Mouse (Mus musculus): Measurements from ENCODE around the gene Naaladl2.

The Naaladl2 gene

DNA sequence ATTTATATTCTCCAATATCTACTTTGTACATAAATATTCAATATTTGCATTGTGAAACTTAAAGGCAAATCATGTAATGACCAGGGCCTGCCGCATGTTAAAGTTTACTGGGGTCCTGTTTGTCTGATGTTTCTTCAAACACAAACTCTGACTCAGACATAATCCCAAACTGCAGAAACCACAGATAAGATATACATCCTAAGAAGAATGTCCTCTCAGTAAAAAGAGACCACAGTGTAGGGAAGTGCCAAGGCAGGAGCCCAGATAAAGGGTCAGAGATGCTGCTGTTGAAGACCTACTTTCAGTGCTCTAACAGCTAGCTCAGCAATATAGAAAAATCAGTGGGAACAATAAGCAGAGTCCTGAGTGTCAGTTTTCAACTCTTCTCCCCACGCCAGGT, 201.9 kb downstream of the Naaladl2 start:
- no peak for DNase-seq (ENCODE audit: low read depth, low spot score)

DNA sequence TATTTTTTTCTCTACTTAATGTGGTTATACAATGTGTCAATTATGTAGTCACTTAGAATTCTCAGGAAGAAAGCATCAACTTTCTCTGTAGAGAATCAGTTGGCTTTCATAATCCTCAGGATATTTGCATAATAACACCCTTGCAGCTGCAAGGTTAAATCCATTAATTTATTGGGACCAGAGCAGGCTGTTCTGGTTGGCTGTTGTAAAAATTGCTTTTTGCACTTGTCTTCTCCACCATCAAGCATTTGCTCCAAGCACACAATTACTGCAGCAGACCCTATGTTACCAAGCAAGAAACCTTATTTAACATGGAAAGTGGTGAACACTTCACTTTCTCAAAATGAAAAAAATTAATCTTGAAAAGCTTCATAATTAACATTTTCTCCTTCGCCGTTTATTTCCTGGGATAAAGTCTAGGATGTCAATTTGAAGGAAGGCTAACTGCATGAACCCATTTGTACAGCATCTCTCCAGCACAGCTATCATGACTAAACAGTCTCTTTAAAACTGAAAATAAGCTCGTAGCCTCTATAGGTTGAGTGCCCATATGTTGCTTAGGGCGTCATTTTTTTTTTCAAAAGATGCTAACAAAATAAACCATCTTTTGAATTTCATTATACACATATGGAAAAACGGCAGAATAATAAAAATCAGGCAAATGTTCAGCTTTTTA, 205.4 kb downstream of the Naaladl2 start:
- DNase-seq (ENCODE audit: low read depth, low spot score), result no peak

DNA sequence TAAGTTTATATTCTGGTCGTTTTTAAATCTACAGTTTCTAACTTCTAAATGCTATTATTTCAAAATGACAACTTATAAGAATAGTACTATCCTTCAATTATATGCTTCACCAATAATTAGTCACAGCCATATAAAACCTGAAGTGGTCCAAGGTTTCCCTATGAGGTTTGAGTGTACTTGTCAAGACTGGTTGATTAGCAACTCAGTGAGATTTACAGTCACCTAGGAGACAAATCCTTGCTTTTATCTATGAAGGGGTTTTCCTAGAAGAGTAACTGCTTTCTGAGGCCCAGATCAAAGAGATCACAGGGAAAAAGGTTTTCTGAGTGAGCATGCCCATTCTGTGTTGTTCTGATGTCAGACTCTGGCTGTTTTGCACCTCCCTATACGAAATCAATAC, 222.2 kb downstream of the Naaladl2 start:
- no peak for DNase-seq (ENCODE audit: low read depth, low spot score)

DNA sequence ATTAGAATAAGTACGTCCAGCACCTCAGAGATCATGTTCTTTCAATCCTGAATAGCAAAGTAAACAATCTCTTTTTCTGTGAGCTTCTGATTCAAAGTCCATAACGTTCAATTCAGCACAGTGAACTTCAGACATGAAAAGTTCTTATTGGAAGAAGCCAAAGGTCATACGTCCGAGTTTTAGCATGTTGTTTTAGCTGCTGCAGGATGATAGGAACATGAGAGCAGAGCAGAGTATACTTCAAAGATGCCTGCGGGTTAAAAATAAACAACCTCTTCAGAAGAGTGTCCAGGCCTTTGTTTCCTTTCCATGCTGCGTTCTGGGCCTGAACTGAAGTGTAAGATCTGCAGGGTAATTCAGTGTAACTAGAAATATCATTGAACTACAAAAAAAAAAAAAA, 222.7 kb downstream of the Naaladl2 start:
- DNase-seq (ENCODE audit: low read depth, low spot score), result no peak

DNA sequence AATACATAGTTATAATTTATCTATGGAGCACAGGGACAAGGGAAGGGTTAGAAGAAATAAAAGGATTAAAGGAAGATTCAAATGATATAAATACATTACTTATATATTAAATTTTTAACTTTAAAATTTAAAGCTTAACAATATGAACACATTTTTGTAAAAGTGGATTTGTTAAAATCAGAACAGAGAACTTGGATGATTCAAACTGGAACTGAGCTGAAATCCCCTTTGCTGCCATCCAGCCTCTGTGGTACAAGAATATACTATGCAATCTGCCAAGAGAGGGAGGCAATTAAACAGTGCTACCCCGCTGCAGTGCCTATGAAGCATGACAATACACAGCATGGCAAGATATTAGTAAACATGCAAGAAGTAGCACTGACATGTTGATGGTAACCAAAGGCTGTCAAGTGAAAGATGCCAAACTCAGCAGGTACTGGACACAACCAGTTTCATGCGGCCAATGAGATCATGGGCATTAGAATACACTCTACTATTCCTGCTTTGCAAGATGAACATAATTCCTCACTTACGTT, 238.6 kb downstream of the Naaladl2 start:
- no peak for DNase-seq (ENCODE audit: low read depth, low spot score)

DNA sequence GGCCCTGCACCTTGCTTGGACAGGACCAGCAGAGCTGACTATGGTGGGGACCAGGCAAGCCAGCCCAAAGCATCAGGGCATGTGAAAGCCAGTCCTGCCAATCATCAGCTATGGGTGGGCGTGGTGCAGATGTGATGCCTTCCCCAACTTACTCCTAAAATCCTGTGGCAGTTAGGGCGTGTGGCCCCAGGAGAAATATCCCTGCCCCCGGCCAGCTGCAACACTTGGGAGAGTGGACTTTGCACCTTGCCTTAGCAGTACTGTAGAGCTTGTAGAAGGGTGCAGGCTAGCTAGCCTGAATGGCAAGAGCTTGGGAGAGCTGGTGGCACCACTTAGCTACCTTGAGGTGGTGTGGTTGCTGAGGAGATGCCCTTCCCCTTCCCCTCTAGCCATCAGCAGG, 255.3 kb downstream of the Naaladl2 start:
- no peak for DNase-seq (ENCODE audit: low read depth, low spot score)

DNA sequence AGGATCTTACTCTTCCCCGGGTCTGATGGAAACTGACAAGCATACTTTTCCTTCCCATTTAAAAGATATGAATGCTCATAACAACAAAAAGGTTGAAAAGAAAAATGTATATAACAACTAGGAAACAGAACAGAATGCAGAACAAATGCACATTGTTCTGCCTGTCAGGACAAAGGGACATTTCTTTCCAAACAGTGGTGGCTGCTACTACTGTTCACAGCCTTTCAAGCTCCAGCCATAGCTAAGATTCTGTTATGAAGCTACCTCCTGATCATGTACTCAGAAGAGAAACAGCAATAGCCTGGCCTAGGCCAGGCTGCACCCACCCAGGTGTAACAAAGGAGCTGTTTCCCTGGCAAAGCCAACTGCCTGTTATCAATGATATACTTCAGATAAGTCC, 271.8 kb downstream of the Naaladl2 start:
- no peak for DNase-seq (ENCODE audit: low read depth, low spot score)

DNA sequence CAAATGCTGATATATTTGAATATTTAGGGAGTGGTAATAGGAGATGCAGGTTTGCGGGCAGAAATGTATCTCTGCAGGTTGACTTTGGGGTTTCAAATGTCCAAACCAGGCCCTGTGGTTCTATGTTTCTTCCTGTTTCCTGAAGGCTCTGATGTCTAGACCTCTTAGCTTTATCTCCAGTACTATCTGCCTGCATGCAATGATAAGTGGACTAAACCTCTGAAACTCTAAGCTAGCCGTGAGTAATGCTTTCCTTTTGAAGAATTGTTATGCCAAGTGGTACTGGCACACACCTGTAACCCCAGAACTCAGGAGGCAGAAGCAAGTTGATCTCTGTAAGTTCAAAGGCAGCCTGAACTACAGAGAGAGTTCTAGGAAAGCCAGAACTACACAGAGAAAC, 291.1 kb downstream of the Naaladl2 start:
- no peak for DNase-seq (ENCODE audit: low read depth, low spot score)

DNA sequence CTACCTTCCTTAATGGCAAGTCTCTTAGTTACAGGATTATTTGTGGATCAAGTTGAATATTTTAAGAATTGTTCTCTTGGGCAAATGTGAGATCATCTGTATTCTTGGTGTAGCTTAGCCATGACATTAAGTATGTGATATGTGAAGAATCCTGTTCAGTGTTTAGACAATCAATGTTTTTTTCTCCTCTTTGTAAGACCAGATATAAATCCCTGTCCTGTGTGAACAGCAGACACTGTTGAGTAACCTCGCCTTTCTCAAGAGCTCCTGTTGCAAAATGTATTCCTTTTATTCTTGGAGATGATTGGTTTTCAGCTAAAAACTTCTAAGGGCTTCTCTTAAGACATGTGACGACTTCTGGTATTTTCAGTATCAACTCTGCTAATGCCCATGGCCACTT, 347.3 kb downstream of the Naaladl2 start:
- DNase-seq (ENCODE audit: low read depth, low spot score), result no peak

DNA sequence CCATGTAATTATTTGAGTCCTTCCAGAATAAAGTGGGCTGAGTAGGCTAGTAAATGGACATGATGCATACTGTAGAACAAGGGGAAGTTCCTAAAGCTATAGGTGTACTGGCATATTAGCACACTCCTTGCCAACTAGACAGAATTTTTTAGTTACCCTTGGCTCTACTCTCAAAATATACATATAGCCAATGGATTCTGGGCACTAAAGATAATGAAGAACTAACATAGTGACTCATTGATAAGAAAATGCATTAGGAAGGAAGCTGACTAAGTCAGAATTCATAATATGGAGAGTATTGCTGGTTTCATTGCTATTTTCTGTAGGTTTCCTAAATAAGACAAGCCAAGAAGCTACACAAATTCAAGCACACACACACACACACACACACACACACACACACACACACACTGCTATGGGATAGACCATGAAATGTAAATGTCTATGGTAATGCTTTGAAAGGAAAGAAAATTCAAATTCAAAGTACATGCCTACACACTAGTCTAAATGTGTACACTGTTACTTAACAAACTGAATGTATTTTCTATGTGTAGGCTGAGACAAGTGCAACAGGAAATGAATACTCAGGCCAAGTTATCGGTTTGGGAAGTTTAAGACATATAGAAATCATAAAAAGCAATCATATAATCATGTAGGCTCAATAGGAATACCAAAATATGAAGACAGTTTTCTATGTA, 356.5 kb downstream of the Naaladl2 start:
- DNase-seq (ENCODE audit: low read depth, low spot score), result no peak

DNA sequence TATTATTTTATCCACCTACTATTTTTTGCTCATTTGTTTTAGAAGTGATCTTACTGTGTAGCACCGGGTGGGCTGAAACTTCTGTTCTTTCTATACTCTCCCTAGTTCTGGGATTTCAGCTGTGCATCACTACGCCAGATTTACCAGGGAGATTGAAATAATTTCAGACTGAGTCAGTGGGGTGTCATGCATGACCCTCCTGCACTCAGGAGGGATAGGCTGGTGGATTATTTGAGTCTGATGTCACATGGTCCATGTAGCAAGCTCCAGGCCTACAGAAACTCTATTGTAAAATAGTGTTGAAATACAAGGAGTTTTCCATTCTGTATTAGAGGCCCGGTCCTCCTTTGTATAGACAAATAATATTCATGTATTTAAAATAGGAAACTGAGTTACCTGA, 360.0 kb downstream of the Naaladl2 start:
- DNase-seq (ENCODE audit: low read depth, low spot score), result no peak

DNA sequence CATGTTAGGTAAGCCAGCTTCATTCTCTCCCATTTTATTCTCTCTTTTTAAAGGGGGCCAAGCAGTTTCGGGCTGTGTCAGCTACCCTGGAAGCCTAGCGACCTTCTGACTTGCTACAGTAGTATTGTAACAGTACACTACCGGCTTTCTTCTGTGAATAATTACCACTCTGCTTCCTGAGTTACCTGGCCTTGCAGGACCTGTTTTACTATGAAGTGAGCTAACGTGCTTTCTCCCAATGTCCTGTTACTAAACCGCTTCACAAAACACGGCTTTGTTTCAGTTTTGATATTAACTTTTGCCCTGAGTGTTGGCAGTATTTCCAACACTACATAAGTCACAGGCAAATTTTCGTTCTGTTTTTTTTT, 360.6 kb downstream of the Naaladl2 start:
- no peak for DNase-seq (ENCODE audit: low read depth, low spot score)

DNA sequence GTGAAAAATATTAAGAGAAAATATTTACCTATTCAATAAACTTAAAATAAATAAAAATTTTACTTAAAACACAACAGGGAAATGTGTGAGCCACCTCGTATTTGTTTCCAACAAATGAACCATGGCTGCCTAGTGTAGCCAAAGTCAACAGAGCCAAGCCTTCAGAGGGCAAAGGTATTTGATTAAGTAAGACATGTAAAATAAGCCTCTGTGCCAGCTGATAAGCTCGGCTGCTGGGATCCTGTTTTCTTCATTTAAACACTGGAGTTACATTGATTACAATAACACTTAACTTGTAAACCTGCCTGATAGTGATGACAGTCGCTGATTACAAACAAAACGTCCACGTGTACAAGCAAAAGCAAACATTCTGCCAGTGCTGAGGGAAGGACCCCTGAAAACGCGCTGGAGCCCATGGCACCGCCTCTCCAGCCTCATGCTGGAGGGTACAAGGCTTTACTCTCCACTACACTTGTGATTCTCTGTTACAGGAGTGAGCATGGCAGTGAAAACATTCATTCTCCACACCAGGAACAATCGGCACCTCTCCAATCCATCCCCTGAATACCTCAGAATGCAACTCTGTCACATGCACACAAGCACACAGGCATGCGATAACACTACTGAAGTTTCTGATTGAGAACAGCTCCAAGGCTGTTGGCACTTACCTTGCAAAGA, 361.1 kb downstream of the Naaladl2 start:
- DNase-seq (ENCODE audit: low read depth, low spot score), result no peak

DNA sequence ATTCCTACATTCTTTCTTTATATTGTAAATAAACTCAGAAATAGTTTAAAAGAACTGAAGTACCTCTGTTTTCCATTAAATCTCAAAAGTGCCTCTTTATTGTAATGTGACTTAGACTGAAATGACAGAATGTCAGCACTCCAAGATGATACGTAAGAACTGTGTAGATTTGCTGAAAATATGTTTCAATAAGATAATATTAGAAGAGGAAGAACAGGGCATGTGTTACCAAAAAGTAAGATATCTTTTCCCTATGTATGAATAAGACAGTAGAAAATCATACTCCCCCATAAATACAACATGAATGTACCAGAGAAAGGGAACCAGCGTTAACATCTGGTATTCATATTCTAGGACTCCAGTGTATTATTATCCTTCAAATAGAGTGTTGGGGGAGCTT, 362.4 kb downstream of the Naaladl2 start:
- no peak for DNase-seq (ENCODE audit: low read depth, low spot score)

DNA sequence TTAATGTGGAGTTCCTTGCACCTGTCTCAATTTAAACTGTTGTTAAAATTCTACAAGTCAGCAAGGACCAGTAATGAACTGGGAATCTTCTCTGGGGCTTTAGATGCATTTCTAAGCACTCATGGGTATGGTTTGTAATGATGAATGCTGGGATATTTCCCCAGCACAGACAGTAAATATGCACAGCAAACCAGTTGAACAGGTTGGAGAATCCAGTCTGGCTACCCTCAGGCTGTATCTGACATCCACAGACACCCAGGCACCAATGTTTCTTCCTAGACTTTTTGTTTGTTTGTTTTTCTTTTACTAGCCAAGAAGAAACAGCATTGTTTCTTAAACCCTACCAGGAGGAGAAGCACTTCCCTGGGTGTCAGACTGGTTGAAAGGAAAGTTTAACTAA, 365.6 kb downstream of the Naaladl2 start:
- DNase-seq (ENCODE audit: low read depth, low spot score), result no peak

DNA sequence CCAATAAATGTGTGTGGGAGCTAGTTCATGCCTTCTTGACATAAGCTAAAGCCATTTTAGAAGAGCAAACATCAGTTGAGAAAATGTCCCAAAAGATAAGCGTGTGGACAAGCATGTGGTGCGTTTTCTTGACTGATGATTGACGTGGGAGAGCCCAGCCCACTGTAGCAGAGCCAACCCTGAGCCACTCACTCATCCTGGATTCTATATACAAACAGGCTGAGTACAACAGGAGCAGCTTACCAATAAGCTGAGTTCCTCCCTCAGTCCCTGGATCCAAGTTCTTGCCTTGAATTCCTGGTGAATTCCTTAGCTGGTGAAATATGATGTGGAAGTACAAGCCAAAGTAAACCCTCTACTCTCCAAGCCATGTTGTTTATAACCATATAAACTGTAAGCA, 395.0 kb downstream of the Naaladl2 start:
- DNase-seq (ENCODE audit: low read depth, low spot score), result no peak

DNA sequence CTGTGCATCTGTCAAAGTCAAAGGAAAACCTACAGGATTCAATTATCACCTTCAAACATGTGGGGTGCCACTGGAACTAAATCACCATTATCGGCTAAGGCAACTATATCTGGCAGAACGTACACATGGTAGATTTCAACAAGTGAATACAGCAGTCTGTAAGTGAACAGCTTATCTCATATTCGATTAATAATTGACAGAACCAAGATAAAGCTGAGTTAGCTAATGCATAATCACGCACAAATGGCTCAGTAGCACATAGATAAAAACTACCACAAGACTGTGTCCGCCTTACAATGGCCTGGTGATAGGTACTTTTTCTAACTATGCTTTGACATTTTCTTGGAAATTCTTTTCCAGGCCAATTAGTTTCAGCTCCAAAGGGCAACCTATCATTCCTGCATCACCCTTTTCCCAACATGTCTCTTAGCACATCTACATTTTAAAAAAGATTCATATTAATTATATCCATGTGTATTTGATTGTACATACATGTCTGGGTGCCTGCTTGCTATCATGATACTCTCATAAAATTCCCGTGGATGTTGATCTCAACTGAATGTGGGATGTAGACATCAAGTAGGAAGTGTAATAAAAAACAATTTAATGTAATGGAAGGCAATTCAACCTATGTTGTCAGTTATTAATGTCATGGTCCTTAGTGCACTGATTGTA, 396.7 kb downstream of the Naaladl2 start:
- no peak for DNase-seq (ENCODE audit: low read depth, low spot score)

DNA sequence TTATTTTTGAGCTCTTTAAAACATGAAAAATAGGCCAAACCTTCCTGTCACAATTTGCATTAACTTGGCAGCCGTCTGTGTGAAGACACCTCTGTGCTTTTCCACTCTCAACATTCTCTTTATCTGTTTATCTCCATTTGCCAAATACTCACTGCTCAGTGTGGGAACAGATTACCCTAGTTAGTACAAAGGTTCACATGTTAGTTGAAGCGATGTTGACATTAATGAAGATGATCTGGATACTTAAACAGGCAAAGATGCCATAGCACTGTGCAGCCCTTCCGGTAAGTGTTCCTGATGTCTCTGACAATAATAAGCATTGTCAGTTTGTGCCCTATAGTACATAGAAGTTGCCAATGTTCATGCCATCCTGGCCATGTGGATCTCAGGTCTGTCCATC, 400.1 kb downstream of the Naaladl2 start:
- no peak for DNase-seq (ENCODE audit: low read depth, low spot score)

DNA sequence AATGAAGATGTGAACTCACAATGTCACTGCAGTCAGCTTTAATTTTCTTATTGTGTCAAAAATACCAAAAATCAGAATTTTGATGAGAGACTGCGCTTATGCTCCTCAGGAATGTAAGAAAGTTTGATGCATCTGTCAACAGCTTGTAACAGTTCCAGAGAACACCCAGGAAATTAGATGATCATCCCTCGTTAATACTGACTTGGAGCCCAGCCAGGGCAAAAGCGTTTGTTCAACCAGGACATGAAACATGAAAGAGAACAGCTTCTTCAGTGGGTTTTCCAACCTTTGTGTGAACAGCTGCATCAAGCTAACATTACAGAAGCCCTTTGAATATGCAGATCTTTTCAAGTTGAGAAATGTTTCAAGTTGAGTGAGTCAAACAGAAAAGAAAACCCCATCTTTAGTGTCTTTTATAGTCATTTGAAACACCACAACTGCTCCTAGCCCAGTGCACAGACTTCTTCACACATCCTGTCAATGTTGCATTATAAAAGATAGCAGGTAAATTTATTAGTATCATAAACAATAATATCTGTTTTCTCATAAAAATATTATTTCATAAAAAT, 424.8 kb downstream of the Naaladl2 start:
- DNase-seq (ENCODE audit: low read depth, low spot score), result no peak

DNA sequence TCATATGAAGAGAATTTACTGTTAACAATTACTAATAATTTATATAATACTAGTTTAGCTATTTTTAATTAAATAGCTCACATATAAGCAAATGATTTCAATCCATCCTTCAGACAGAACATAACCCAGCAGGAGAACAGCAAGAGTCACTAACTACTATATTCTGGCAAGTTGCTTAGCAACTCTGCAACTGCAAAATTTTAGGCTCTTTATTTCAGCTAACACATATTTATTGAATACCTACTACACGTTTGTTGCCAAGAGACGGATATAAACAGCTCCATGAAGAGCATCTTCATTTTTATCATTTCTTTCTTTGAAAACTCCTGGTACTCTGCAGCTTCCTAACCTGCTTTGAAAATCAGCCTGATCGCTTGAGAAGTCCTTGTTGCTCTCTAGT, 429.3 kb downstream of the Naaladl2 start:
- no peak for DNase-seq (ENCODE audit: low read depth, low spot score)

DNA sequence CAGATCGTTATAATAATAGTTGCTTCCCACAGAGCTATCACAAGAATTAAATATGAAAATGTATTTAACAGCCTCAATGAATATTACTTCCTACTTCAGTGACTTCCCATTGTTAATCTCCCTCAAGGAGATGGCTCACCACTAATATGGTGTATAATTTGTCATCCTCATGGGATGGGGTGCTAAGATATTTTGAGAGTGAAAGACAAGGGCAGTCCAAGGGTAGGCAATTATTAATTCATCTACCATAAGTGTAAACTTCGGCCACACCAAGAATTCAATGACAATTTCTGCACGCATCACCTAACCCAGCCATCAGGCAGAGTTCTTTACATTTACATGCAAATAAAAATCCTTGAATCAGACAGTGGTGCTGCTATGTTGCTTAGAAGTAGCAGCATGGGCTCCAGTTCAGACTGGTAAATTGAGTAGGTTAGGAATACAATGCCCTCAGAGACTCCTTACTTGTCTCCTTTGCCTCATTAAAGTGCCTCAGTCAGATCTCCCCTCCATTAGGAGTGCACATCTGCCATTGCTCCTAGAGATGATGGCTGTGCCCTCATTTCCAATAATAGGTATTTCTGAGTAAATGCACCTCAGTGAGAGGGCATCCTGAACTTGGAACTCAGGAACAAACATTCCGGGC, 438.2 kb downstream of the Naaladl2 start:
- no peak for DNase-seq (ENCODE audit: low read depth, low spot score)
